Mouse (Mus musculus): Measurements from ENCODE around the gene Abhd4.

DNA sequence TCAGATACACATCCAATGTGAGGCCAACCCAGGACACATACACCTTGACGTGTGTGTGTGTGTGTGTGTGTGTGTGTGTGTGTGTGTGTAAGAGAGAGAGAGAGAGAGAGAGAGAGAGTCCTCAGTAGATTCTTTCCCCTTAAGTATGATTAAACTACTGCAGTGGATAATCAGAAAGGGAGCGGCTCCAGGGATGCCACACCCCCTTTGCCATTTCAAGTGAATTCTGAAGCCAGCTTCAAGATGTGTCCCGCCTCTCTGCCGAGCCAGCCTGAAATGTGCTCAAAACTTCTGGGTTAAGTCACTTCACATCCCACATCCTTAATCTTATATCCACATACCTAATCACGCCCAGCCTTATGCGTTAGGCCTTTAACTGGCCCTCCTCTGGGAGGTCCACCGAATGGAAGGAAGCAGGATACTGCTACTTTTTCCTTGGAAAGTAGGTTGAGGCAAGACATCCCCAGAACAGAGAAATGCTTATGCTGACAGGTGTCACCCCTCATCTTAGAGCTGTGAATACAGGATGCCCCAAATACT is 4.2 kb downstream of the Abhd4 start:
- TF ChIP-seq POLR2A (IDR thresholded peaks at IDR 0.05; ENCODE audit: control insufficient read depth, low read depth, low read length) (no peak), CTCF (IDR thresholded peaks at IDR 0.05; ENCODE audit: control insufficient read depth, insufficient read depth, insufficient replicate concordance, low read depth, low read length) (no peak)
